ENCODE assay signal across 24 mouse cellular contexts in the genomic region with DNA sequence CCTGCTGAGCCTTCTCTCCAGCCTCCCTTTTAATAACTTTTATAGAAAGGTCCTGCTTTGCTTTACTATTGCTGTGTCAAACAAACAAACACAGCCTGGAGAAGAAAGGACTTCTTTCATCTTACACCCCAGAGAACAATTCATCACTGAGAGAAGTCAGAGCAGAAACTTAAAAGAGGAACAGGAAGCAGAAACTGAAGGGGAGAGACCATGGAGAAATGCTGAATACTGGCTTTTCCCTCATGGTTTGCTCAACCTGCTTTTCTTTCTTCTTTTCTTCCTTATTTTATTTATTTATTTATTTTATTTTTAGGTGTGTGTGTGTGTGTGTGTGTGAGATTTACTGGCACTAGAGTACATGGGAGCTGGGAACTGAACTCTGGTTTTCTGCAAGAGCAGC. TPM values are rescaled to one million over a fixed set of nuclear protein-coding genes. Genes with fewer than 3 reads are reported as not detected.
DNase-seq lines count a peak whose midpoint lies in the region; TF ChIP-seq lines count a peak whose summit lies in the region.
"Had no signal": no experiment of that assay in that cellular context is flagged by ENCODE, and none has a peak within 500 bp of the region (broad histone marks: within the 10 kb centered on the region; RNA-seq: fewer than 3 reads in every experiment).

No protein-coding gene starts in this region.

- no peak for DNase-seq in spleen, adult 2 months (ENCODE audit: low read depth in 1 of 2, low spot score in 2 of 2)
- no peak for DNase-seq in spleen, adult 12 weeks (ENCODE audit: low spot score)
- DNase-seq in gastrocnemius, adult 2 months: no peak
- DNase-seq in left cerebral cortex, postnatal 4 days: no peak
- no peak for DNase-seq in right cerebral cortex, postnatal 36 days (ENCODE audit: low spot score in 2 of 2)
- DNase-seq: adrenal gland, adult 8-10 months; cerebellum, adult 8-10 months; heart, adult 2 months; layer of hippocampus, postnatal 36 days; lung, adult 2 months; right cerebral cortex, postnatal 14 days had no signal

- no peak for TF ChIP-seq POLR2A in spleen, adult 2 months (IDR thresholded peaks at IDR 0.05; ENCODE audit: low read depth, low read length)

- no peaks in the 10 kb centered on the region for H3K27me3 ChIP-seq in spleen, adult 2 months (ENCODE audit: control insufficient read depth, insufficient read depth, low read length)
- H3K27me3 ChIP-seq in megakaryocyte, embryonic 14.5 days (replicated peaks): no peaks in the 10 kb centered on the region
- H3K27me3 ChIP-seq: hindbrain, embryonic 12.5 days; neural tube, embryonic 13.5 days had no signal

- H3K36me3 ChIP-seq in spleen, adult 2 months (ENCODE audit: control insufficient read depth, insufficient read depth, low read length): peaks cover 1% of the 10 kb centered on the region; the same call in 1 of the 2 replicates
- H3K36me3 ChIP-seq in megakaryocyte, embryonic 14.5 days (replicated peaks; ENCODE audit: low read length): peaks cover 3% of the 10 kb centered on the region
- H3K36me3 ChIP-seq: hindbrain, embryonic 12.5 days; neural tube, embryonic 13.5 days had no signal

- H3K27ac ChIP-seq in spleen, adult 2 months (ENCODE audit: insufficient read depth, low read length): peak overlapping the region; percentile 80
- peak overlapping the region; percentile 70 for H3K27ac ChIP-seq in brown adipose tissue, adult 24 weeks (replicated peaks; ENCODE audit: low read depth, low read length)
- no peak overlapping the region for H3K27ac ChIP-seq in gastrocnemius, adult 2 months
- H3K27ac ChIP-seq: heart, adult 2 months; hindbrain, embryonic 12.5 days; neural tube, embryonic 13.5 days had no signal

- TF ChIP-seq CTCF in spleen, adult 2 months (IDR thresholded peaks at IDR 0.05; ENCODE audit: extremely low read depth, insufficient read depth, insufficient read length, insufficient replicate concordance): no peak
- no peak for TF ChIP-seq CTCF in gastrocnemius, adult 2 months (IDR thresholded peaks at IDR 0.05)

- peaks cover 11% of the 10 kb centered on the region for H3K4me1 ChIP-seq in spleen, adult 2 months (ENCODE audit: control insufficient read depth, insufficient read depth, insufficient read length)
- H3K4me1 ChIP-seq in brown adipose tissue, adult 24 weeks (ENCODE audit: control insufficient read depth, insufficient read depth, insufficient read length, low read length): no peaks in the 10 kb centered on the region
- H3K4me1 ChIP-seq in megakaryocyte, embryonic 14.5 days: peaks cover 9% of the 10 kb centered on the region
- H3K4me1 ChIP-seq: hindbrain, embryonic 12.5 days had no signal

- H3K4me3 ChIP-seq in spleen, adult 2 months (ENCODE audit: extremely low read depth, insufficient read depth, insufficient read length): no peak overlapping the region
- no peak overlapping the region for H3K4me3 ChIP-seq in brown adipose tissue, adult 24 weeks (ENCODE audit: insufficient read depth, low read depth, low read length)
- H3K4me3 ChIP-seq in megakaryocyte, embryonic 14.5 days (replicated peaks): peak overlapping the region; percentile 26
- H3K4me3 ChIP-seq in gastrocnemius, adult 2 months: no peak overlapping the region
- H3K4me3 ChIP-seq: heart, adult 2 months; hindbrain, embryonic 12.5 days; neural tube, embryonic 13.5 days had no signal

- intact Hi-C loops in gastrocnemius, adult 2 months (cut with DNase I): loop anchor here (5.0 kb wide), 1 partner anchor 42 kb away; no protein-coding TSS in a partner anchor
- intact Hi-C loops in left cerebral cortex, postnatal 4 days (cut with DNase I): no loop called here

- H3K9me3 ChIP-seq in megakaryocyte, embryonic 14.5 days: no peaks in the 10 kb centered on the region
- H3K9me3 ChIP-seq: hindbrain, embryonic 12.5 days; neural tube, embryonic 13.5 days had no signal

RNA-seq across cellular contexts. Expression of gene Apobec1, which starts 2.0 kb away (rescaled TPM):
- polyA plus RNA-seq in spleen, adult 2 months (2012; rRNA removed): 44.0 and 60.3 TPM in 2 replicates
- polyA plus RNA-seq in brown adipose tissue, adult 24 weeks (2012; ENCODE audit: insufficient read depth, insufficient read length, missing spikeins): 14.6 and 16.9 TPM in 2 replicates
- 7.5 TPM in 1 of 2 replicates, not detected in the other for polyA plus RNA-seq in megakaryocyte, embryonic 14.5 days (2012; ENCODE audit: insufficient read depth, low replicate concordance)
- 1 to 10 TPM; 1.8 to 2.0 TPM for total RNA-seq in gastrocnemius, adult 2 months (2021)
- total RNA-seq in left cerebral cortex, postnatal 4 days (2021): 1 to 10 TPM; 2.1 to 3.1 TPM

RNA-seq across cellular contexts. Expression of gene Gdf3, which starts 5.6 kb away (rescaled TPM):
- polyA plus RNA-seq in spleen, adult 2 months (2012; rRNA removed): 0.49 and 0.60 TPM in 2 replicates
- polyA plus RNA-seq in brown adipose tissue, adult 24 weeks (2012; ENCODE audit: insufficient read depth, insufficient read length, missing spikeins): not detected in 2 replicates
- polyA plus RNA-seq in megakaryocyte, embryonic 14.5 days (2012; ENCODE audit: insufficient read depth, low replicate concordance): 0.07 TPM in 1 of 2 replicates, not detected in the other
- not detected for total RNA-seq in gastrocnemius, adult 2 months (2021)
- not detected for total RNA-seq in left cerebral cortex, postnatal 4 days (2021)
- total RNA-seq: gastrocnemius, adult 8-10 months; heart, adult 2 months; layer of hippocampus, postnatal 36 days; left cerebral cortex, postnatal 36 days had no signal
- polyA plus RNA-seq: embryonic facial prominence, embryonic 14.5 days; heart, adult 2 months; inflammation-experienced regulatory T-cells, adult 6 months; kidney, embryonic 14.5 days; lung, adult 2 months; neural tube, embryonic 13.5 days; stomach, embryonic 14.5 days had no signal

RNA-seq across cellular contexts. Expression of gene Dppa3, which starts 21.9 kb away (rescaled TPM):
- not detected in 2 replicates for polyA plus RNA-seq in spleen, adult 2 months (2012; rRNA removed)
- polyA plus RNA-seq in brown adipose tissue, adult 24 weeks (2012; ENCODE audit: insufficient read depth, insufficient read length, missing spikeins): not detected in 2 replicates
- polyA plus RNA-seq in megakaryocyte, embryonic 14.5 days (2012; ENCODE audit: insufficient read depth, low replicate concordance): not detected in 2 replicates
- not detected for total RNA-seq in gastrocnemius, adult 2 months (2021)
- total RNA-seq in left cerebral cortex, postnatal 4 days (2021): not detected
- total RNA-seq: adrenal gland, adult 8-10 months; gastrocnemius, adult 8-10 months; heart, adult 2 months; layer of hippocampus, postnatal 36 days; left cerebral cortex, postnatal 36 days; megakaryocyte-erythroid progenitor cell, adult 5-6 weeks had no signal
- polyA plus RNA-seq: embryonic facial prominence, embryonic 14.5 days; heart, adult 2 months; hindbrain, embryonic 12.5 days; inflammation-experienced regulatory T-cells, adult 6 months; kidney, embryonic 14.5 days; large intestine, adult 2 months; lung, adult 2 months; neural tube, embryonic 13.5 days; stomach, embryonic 14.5 days had no signal

RNA-seq across cellular contexts. Expression of gene Aicda, which starts 50.7 kb away (rescaled TPM):
- 0.20 and 0.38 TPM in 2 replicates for polyA plus RNA-seq in spleen, adult 2 months (2012; rRNA removed)
- polyA plus RNA-seq in brown adipose tissue, adult 24 weeks (2012; ENCODE audit: insufficient read depth, insufficient read length, missing spikeins): not detected in 2 replicates
- polyA plus RNA-seq in megakaryocyte, embryonic 14.5 days (2012; ENCODE audit: insufficient read depth, low replicate concordance): 0.07 and 0.69 TPM in 2 replicates
- not detected for total RNA-seq in gastrocnemius, adult 2 months (2021)
- under 1 TPM; 0.18 to 0.58 TPM for total RNA-seq in left cerebral cortex, postnatal 4 days (2021)
- total RNA-seq: adrenal gland, adult 8-10 months; gastrocnemius, adult 8-10 months; heart, adult 2 months; layer of hippocampus, postnatal 36 days; left cerebral cortex, postnatal 36 days; megakaryocyte-erythroid progenitor cell, adult 5-6 weeks had no signal
- polyA plus RNA-seq: heart, adult 2 months; heart, postnatal 0 days; kidney, embryonic 14.5 days; lung, adult 2 months; stomach, embryonic 14.5 days had no signal
